Mouse (Mus musculus) heart, postnatal 25 days (tissue): ENCODE measurements around the gene Scgb1b15. TPM values are rescaled to one million over a fixed set of nuclear protein-coding genes. Genes with fewer than 3 reads are reported as not detected.
"Not testable (repeated sequence)": the region's sequence is repeated elsewhere in the genome, so short reads cannot be mapped to it uniquely, and the experiment has no call there.

Experiments used
- DNase-seq: peaks from one replicate; pipeline ENCODE4 v3.0.0; 2022; ENCODE audit warnings: low spot score
- intact Hi-C: fragments of 180-260 bp; cut with DNase I; formaldehyde crosslinking; loops from one replicate; pipeline ENCODE4 v1.15.1; 2025
- total RNA-seq, 2 experiments: library from RNA; stranded (reverse); gene quantifications; 2 replicates each; pipeline ENCODE4 v1.2.3; 2021

Gene Scgb1b15
- not detected for total RNA-seq

DNA sequence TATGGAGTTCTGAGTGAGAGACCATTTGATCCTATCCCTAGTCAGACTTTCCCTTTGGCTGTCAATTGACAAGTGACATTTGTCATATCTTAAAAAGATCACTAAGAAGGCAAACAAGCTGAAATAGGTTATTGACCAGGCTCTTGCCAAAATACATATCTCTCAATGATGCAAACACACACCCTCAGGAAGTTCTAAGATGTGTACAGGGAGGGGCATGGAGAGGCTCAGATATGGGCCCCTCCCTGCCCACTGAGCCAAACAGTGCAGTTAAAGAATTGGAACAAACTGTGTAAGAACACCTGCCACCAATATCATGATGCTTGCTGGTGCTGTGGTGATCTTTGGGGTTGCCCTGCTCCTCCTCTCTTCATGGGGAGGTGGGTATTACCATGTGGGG lies at the start of gene Scgb1b15:
Scgb1b15 (plus strand) TSS at position 301 of the 400 bp plus-strand sequence.
- DNase-seq, intact Hi-C loops: not testable (repeated sequence)

DNA sequence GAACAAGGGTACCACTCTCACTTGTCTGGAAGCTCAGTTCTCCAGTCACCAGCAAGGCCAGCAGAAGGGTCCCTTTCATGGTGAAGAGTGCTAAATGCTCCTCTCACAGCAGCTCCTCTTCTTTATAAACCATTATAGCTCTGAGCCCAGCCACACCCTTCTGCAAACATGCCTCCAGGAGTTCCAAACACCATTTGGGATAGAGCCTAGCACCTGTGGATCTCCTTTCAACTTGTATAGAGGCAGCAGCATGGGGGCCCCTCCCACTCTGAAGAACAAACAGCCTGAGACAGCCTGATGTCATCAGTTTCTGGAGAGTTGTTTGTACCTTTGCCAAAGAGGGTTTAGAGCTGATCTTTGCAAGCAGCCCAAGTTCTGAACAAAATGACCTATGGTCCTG lies 6.8 kb upstream of the Scgb1b15 start, which contains the start of gene Scgb2b15:
Scgb2b15 (minus strand) TSS at position 101 of the 400 bp plus-strand sequence.
- DNase-seq, intact Hi-C loops: not testable (repeated sequence)

Other genes starting within 250 kb of the Scgb1b15 start
- not detected for gene Scgb2b15, start 6.9 kb upstream of the Scgb1b15 start, total RNA-seq
- not detected for gene Scgb2b17, start 220.0 kb downstream of the Scgb1b15 start, total RNA-seq
- not detected for gene Scgb1b17, start 226.9 kb downstream of the Scgb1b15 start, total RNA-seq